Mouse (Mus musculus): ENCODE measurements at regions not wholly inside any gene's neighbourhood (a gene's known extent, or its start where the extent isn't known, plus 50 kb on each side); places are given as distances from the start of the nearest gene placed in this dataset.

GRCm38 (mm10) chr6:41113943-41114342 lies 78.6 kb upstream of the 2210010C04Rik start:
- Histone ChIP-seq H3K36me3 (ENCODE audit: control insufficient read depth, insufficient read depth, low read length) (no peaks in the 10 kb centered on the region), H3K4me1 (ENCODE audit: control insufficient read depth, insufficient read depth, low read length) (no peaks in the 10 kb centered on the region), H3K27ac (ENCODE audit: low read length) (no peak overlapping the region), H3K9ac (ENCODE audit: low read length) (no peak overlapping the region), H3K4me2 (ENCODE audit: low read depth, low read length) (no peak overlapping the region), H3K27me3 (ENCODE audit: control insufficient read depth, insufficient read depth, low read length) (no peaks in the 10 kb centered on the region), H3K9me3 (replicated peaks; ENCODE audit: control insufficient read depth, low read length) (no peaks in the 10 kb centered on the region), H3K4me3 (replicated peaks; ENCODE audit: low read length) (no peak overlapping the region)
- WGBS, result 45% methylated on average over 1 of the region's 1 CpGs
- ATAC-seq (ENCODE audit: insufficient read depth, low FRiP score), result no peak

GRCm38 (mm10) chr6:41112861-41113610 lies 77.7 kb upstream of the 2210010C04Rik start:
- no peaks in the 10 kb centered on the region for H3K27me3 ChIP-seq (ENCODE audit: control insufficient read depth, insufficient read depth, low read length)

GRCm38 (mm10) chr6:41111829-41112228 lies 76.5 kb upstream of the 2210010C04Rik start:
- Histone ChIP-seq H3K9me3 (replicated peaks; ENCODE audit: control insufficient read depth, low read length) (no peaks in the 10 kb centered on the region), H3K4me3 (replicated peaks; ENCODE audit: low read length) (no peak overlapping the region), H3K4me2 (ENCODE audit: low read depth, low read length) (no peak overlapping the region), H3K36me3 (ENCODE audit: control insufficient read depth, insufficient read depth, low read length) (no peaks in the 10 kb centered on the region), H3K27ac (ENCODE audit: low read length) (no peak overlapping the region), H3K27me3 (ENCODE audit: control insufficient read depth, insufficient read depth, low read length) (no peaks in the 10 kb centered on the region), H3K9ac (ENCODE audit: low read length) (no peak overlapping the region), H3K4me1 (ENCODE audit: control insufficient read depth, insufficient read depth, low read length) (no peaks in the 10 kb centered on the region)
- no peak for ATAC-seq (ENCODE audit: insufficient read depth, low FRiP score)

More at GRCm38 (mm10) chr6:41112861-41113610, 77.7 kb upstream of the 2210010C04Rik start:
- Histone ChIP-seq H3K4me3 (replicated peaks; ENCODE audit: low read length) (no peak overlapping the region), H3K4me1 (ENCODE audit: control insufficient read depth, insufficient read depth, low read length) (no peaks in the 10 kb centered on the region), H3K4me2 (ENCODE audit: low read depth, low read length) (no peak overlapping the region), H3K9me3 (replicated peaks; ENCODE audit: control insufficient read depth, low read length) (no peaks in the 10 kb centered on the region), H3K36me3 (ENCODE audit: control insufficient read depth, insufficient read depth, low read length) (no peaks in the 10 kb centered on the region), H3K27ac (ENCODE audit: low read length) (no peak overlapping the region), H3K9ac (ENCODE audit: low read length) (no peak overlapping the region)
- ATAC-seq (ENCODE audit: insufficient read depth, low FRiP score), result no peak
- 40% methylated on average over 7 of the region's 7 CpGs for WGBS

- 59% methylated on average over 1 of the region's 1 CpGs for WGBS
- ATAC-seq (ENCODE audit: insufficient read depth, low FRiP score), result no peak
- H3K4me3 ChIP-seq (replicated peaks; ENCODE audit: low read length), result no peak overlapping the region
- H3K27me3 ChIP-seq (ENCODE audit: control insufficient read depth, insufficient read depth, low read length), result no peaks in the 10 kb centered on the region
- no peak overlapping the region for H3K27ac ChIP-seq (ENCODE audit: low read length)
- no peaks in the 10 kb centered on the region for H3K9me3 ChIP-seq (replicated peaks; ENCODE audit: control insufficient read depth, low read length)
- H3K4me2 ChIP-seq (ENCODE audit: low read depth, low read length), result no peak overlapping the region
- H3K4me1 ChIP-seq (ENCODE audit: control insufficient read depth, insufficient read depth, low read length), result no peaks in the 10 kb centered on the region
- no peaks in the 10 kb centered on the region for H3K36me3 ChIP-seq (ENCODE audit: control insufficient read depth, insufficient read depth, low read length)
- H3K9ac ChIP-seq (ENCODE audit: low read length), result no peak overlapping the region
Measured at GRCm38 (mm10) chr6:41108897-41109296, 73.6 kb upstream of the 2210010C04Rik start.

GRCm38 (mm10) chr6:41103689-41104400 lies 68.5 kb upstream of the 2210010C04Rik start:
- no peak overlapping the region for H3K27ac ChIP-seq (ENCODE audit: low read length)
- H3K9ac ChIP-seq (ENCODE audit: low read length), result no peak overlapping the region
- 69% methylated on average over 6 of the region's 6 CpGs for WGBS
- no peaks in the 10 kb centered on the region for H3K27me3 ChIP-seq (ENCODE audit: control insufficient read depth, insufficient read depth, low read length)
- no peak for ATAC-seq (ENCODE audit: insufficient read depth, low FRiP score)
- H3K4me3 ChIP-seq (replicated peaks; ENCODE audit: low read length), result no peak overlapping the region
- no peaks in the 10 kb centered on the region for H3K4me1 ChIP-seq (ENCODE audit: control insufficient read depth, insufficient read depth, low read length)
- no peak overlapping the region for H3K4me2 ChIP-seq (ENCODE audit: low read depth, low read length)
- H3K36me3 ChIP-seq (ENCODE audit: control insufficient read depth, insufficient read depth, low read length), result no peaks in the 10 kb centered on the region
- H3K9me3 ChIP-seq (replicated peaks; ENCODE audit: control insufficient read depth, low read length), result no peaks in the 10 kb centered on the region

GRCm38 (mm10) chr6:41101997-41102396 lies 66.7 kb upstream of the 2210010C04Rik start:
- H3K4me3 ChIP-seq (replicated peaks; ENCODE audit: low read length), result no peak overlapping the region
- no peak for ATAC-seq (ENCODE audit: insufficient read depth, low FRiP score)
- no peak overlapping the region for H3K4me2 ChIP-seq (ENCODE audit: low read depth, low read length)
- no peaks in the 10 kb centered on the region for H3K4me1 ChIP-seq (ENCODE audit: control insufficient read depth, insufficient read depth, low read length)
- H3K9me3 ChIP-seq (replicated peaks; ENCODE audit: control insufficient read depth, low read length), result no peaks in the 10 kb centered on the region
- H3K27ac ChIP-seq (ENCODE audit: low read length), result no peak overlapping the region
- H3K9ac ChIP-seq (ENCODE audit: low read length), result no peak overlapping the region
- WGBS, result 64% methylated on average over 2 of the region's 2 CpGs
- H3K36me3 ChIP-seq (ENCODE audit: control insufficient read depth, insufficient read depth, low read length), result no peaks in the 10 kb centered on the region
- H3K27me3 ChIP-seq (ENCODE audit: control insufficient read depth, insufficient read depth, low read length), result no peaks in the 10 kb centered on the region

GRCm38 (mm10) chr6:41100258-41100657 lies 64.9 kb upstream of the 2210010C04Rik start:
- no peaks in the 10 kb centered on the region for H3K27me3 ChIP-seq (ENCODE audit: control insufficient read depth, insufficient read depth, low read length)
- H3K4me3 ChIP-seq (replicated peaks; ENCODE audit: low read length), result no peak overlapping the region
- ATAC-seq (ENCODE audit: insufficient read depth, low FRiP score), result no peak
- no peak overlapping the region for H3K4me2 ChIP-seq (ENCODE audit: low read depth, low read length)
- H3K4me1 ChIP-seq (ENCODE audit: control insufficient read depth, insufficient read depth, low read length), result no peaks in the 10 kb centered on the region
- 85% methylated on average over 2 of the region's 2 CpGs for WGBS
- no peak overlapping the region for H3K9ac ChIP-seq (ENCODE audit: low read length)
- H3K36me3 ChIP-seq (ENCODE audit: control insufficient read depth, insufficient read depth, low read length), result no peaks in the 10 kb centered on the region
- no peak overlapping the region for H3K27ac ChIP-seq (ENCODE audit: low read length)
- H3K9me3 ChIP-seq (replicated peaks; ENCODE audit: control insufficient read depth, low read length), result no peaks in the 10 kb centered on the region

- H3K4me1 ChIP-seq (ENCODE audit: control insufficient read depth, insufficient read depth, low read length), result no peaks in the 10 kb centered on the region
- H3K36me3 ChIP-seq (ENCODE audit: control insufficient read depth, insufficient read depth, low read length), result no peaks in the 10 kb centered on the region
- H3K4me3 ChIP-seq (replicated peaks; ENCODE audit: low read length), result no peak overlapping the region
- no peak overlapping the region for H3K9ac ChIP-seq (ENCODE audit: low read length)
- no peaks in the 10 kb centered on the region for H3K9me3 ChIP-seq (replicated peaks; ENCODE audit: control insufficient read depth, low read length)
- 0 out of 2 replicates have a peak, but pooled peaks cover 3% of the 10 kb centered on the region for H3K27me3 ChIP-seq (ENCODE audit: control insufficient read depth, insufficient read depth, low read length)
- H3K4me2 ChIP-seq (ENCODE audit: low read depth, low read length), result no peak overlapping the region
- ATAC-seq (ENCODE audit: insufficient read depth, low FRiP score), result no peak
- WGBS, result 50% methylated on average over 4 of the region's 4 CpGs
- H3K27ac ChIP-seq (ENCODE audit: low read length), result no peak overlapping the region
Measured at GRCm38 (mm10) chr6:41091177-41091829, 56.0 kb upstream of the 2210010C04Rik start.
